Mouse (Mus musculus): ENCODE measurements around the gene Srsf9. TPM values are rescaled to one million over a fixed set of nuclear protein-coding genes. Genes with fewer than 3 reads are reported as not detected.

The Srsf9 gene
- total and polyA plus RNA-seq, 3 experiments: 80.0 to 170 TPM; not detected in 1

- H3K27me3 ChIP-seq (ENCODE audit: control insufficient read depth in 1 of 2, insufficient read depth in 2 of 2, low read length in 2 of 2): no peaks in the 10 kb centered on the region
- H3K9me3 ChIP-seq (replicated peaks; ENCODE audit: insufficient read depth, low read length): no peaks in the 10 kb centered on the region
- H3K27ac ChIP-seq (ENCODE audit: control insufficient read depth, low read depth, low read length): peak within 1 kb of the TSS; percentile 73
- peak within 1 kb of the TSS; percentile 86 to 89 for H3K4me3 ChIP-seq (ENCODE audit: control insufficient read depth in 1 of 2, insufficient read depth in 1 of 2, low read depth in 2 of 2, low read length in 2 of 2)
- DNase-seq (ENCODE audit: low read depth, low spot score): peak; percentile 98
- peaks cover 20% of the 10 kb centered on the region for H3K79me2 ChIP-seq (ENCODE audit: control insufficient read depth, insufficient read depth, low read length, poor library complexity)
- H3K9ac ChIP-seq (ENCODE audit: control insufficient read depth, low read depth, low read length, poor library complexity, severe bottlenecking): peak within 1 kb of the TSS; percentile 81
- H3K36me3 ChIP-seq (ENCODE audit: control insufficient read depth in 1 of 2, insufficient read depth in 2 of 2, low read length in 2 of 2): peaks cover 15 to 24% of the 10 kb centered on the region in 2 experiments
- peaks cover 0 to 17% of the 10 kb centered on the region in 2 experiments; a peak in 3 of 4 replicates for H3K4me1 ChIP-seq (ENCODE audit: control insufficient read depth in 1 of 2, insufficient read depth in 2 of 2, low read length in 2 of 2)
- TF ChIP-seq BHLHE40 (IDR thresholded peaks at IDR 0.05; ENCODE audit: borderline replicate concordance, low read depth, low read length): peak; percentile 95
- TF ChIP-seq ZNF384 (IDR thresholded peaks at IDR 0.05; ENCODE audit: low read depth, low read length): no peak
- TF ChIP-seq POLR2A (IDR thresholded peaks at IDR 0.05; ENCODE audit: control insufficient read depth in 1 of 2, insufficient read depth in 1 of 2, low read depth in 1 of 2, low read length in 2 of 2, poor library complexity in 1 of 2): peak; percentile 95 to 97
- TF ChIP-seq CTCF (IDR thresholded peaks at IDR 0.05 in 2 of 3, conservative IDR thresholded peaks at IDR 0.05 in 1 of 3; ENCODE audit: control insufficient read depth in 1 of 3, insufficient read depth in 1 of 3, low read depth in 2 of 3, low read length in 3 of 3, poor library complexity in 1 of 3, severe bottlenecking in 1 of 3): no peak
- TF ChIP-seq ZKSCAN1 (IDR thresholded peaks at IDR 0.05; ENCODE audit: low read depth, low read length): no peak
- peak; percentile 99 for TF ChIP-seq RCOR1 (IDR thresholded peaks at IDR 0.05; ENCODE audit: low read depth, low read length)
- no peak for TF ChIP-seq MEF2A (IDR thresholded peaks at IDR 0.05; ENCODE audit: extremely low read depth, insufficient replicate concordance, low read depth, low read length, poor library complexity, severe bottlenecking)
- no peak for TF ChIP-seq UBTF (IDR thresholded peaks at IDR 0.05; ENCODE audit: borderline replicate concordance, insufficient read depth, low read depth, low read length)
- no peak for TF ChIP-seq GABPA (IDR thresholded peaks at IDR 0.05; ENCODE audit: low read depth, low read length)
- TF ChIP-seq SIN3A (IDR thresholded peaks at IDR 0.05; ENCODE audit: low read length): peak; percentile 97
- peak; percentile 59; the same call in 1 of the 2 replicates for TF ChIP-seq NRF1 (IDR thresholded peaks at IDR 0.05; ENCODE audit: insufficient read depth, low read depth, low read length, poor library complexity, severe bottlenecking)
- TF ChIP-seq MAFK (IDR thresholded peaks at IDR 0.05; ENCODE audit: borderline replicate concordance, low read depth, low read length): peak; percentile 100
- peak; percentile 93 for TF ChIP-seq ZMIZ1 (IDR thresholded peaks at IDR 0.05; ENCODE audit: low read depth, low read length)
- TF ChIP-seq MAX (IDR thresholded peaks at IDR 0.05; ENCODE audit: low read length): peak; percentile 90
- peak; percentile 57; the same call in 1 of the 2 replicates for TF ChIP-seq MYC (IDR thresholded peaks at IDR 0.05; ENCODE audit: low read depth, low read length)
- peak; percentile 71 for TF ChIP-seq TCF12 (IDR thresholded peaks at IDR 0.05; ENCODE audit: low read depth, low read length)
- no peak; the same call in 1 of the 2 replicates for TF ChIP-seq SMC3 (IDR thresholded peaks at IDR 0.05; ENCODE audit: low read depth, low read length)
- TF ChIP-seq ETS1 (IDR thresholded peaks at IDR 0.05; ENCODE audit: low read depth, low read length): peak; percentile 61; the same call in 1 of the 2 replicates
- no peak for TF ChIP-seq GATA1 (IDR thresholded peaks at IDR 0.05; ENCODE audit: low read depth, low read length)
- TF ChIP-seq USF1 (IDR thresholded peaks at IDR 0.05; ENCODE audit: low read depth, low read length): no peak
- TF ChIP-seq CHD1 (IDR thresholded peaks at IDR 0.05; ENCODE audit: low read depth, low read length): no peak
- no peak for TF ChIP-seq TAL1 (IDR thresholded peaks at IDR 0.05; ENCODE audit: low read length)
- TF ChIP-seq JUND (IDR thresholded peaks at IDR 0.05; ENCODE audit: low read depth, low read length): no peak
- peak; percentile 76 for TF ChIP-seq HCFC1 (IDR thresholded peaks at IDR 0.05; ENCODE audit: low read depth, low read length)
- no peak for TF ChIP-seq E2F4 (IDR thresholded peaks at IDR 0.05; ENCODE audit: borderline replicate concordance, low read depth, low read length)
- TF ChIP-seq MXI1 (IDR thresholded peaks at IDR 0.05; ENCODE audit: low read depth, low read length): peak; percentile 99
- 0 out of 2 replicates have a peak, but pooled peaks have one; percentile 58 for TF ChIP-seq POLR2AphosphoS5 (IDR thresholded peaks at IDR 0.05; ENCODE audit: borderline replicate concordance, low read depth, low read length)
- peak; percentile 92 for TF ChIP-seq POLR2AphosphoS2 (IDR thresholded peaks at IDR 0.05; ENCODE audit: low read length)
- 0 out of 2 replicates have a peak, but pooled peaks have one; percentile 80 for TF ChIP-seq MAZ (IDR thresholded peaks at IDR 0.05; ENCODE audit: low read depth, low read length)
- TF ChIP-seq RAD21 (IDR thresholded peaks at IDR 0.05; ENCODE audit: low read depth, low read length): no peak
- peak in 1 of 2 experiments; percentile 1; a peak in 1 of 4 replicates for TF ChIP-seq EP300 (IDR thresholded peaks at IDR 0.05; ENCODE audit: low read depth in 1 of 2, low read length in 2 of 2)
- TF ChIP-seq NELFE (IDR thresholded peaks at IDR 0.05; ENCODE audit: low read depth, low read length): peak; percentile 93
- peak; percentile 79 for TF ChIP-seq TBP (IDR thresholded peaks at IDR 0.05; ENCODE audit: low read depth, low read length)
- TF ChIP-seq MYB (IDR thresholded peaks at IDR 0.05; ENCODE audit: low read depth, low read length): no peak
- TF ChIP-seq ZC3H11A (IDR thresholded peaks at IDR 0.05; ENCODE audit: low read depth, low read length): no peak
- no peak; the same call in 1 of the 2 replicates for TF ChIP-seq KAT2A (conservative IDR thresholded peaks at IDR 0.05; ENCODE audit: low read depth, low read length)
Measured at GRCm38 (mm10) chr5:115300792-115301614, 26.0 kb upstream of the Srsf9 start, which contains the start of gene Dynll1. Dynll1 (minus strand) TSS chr5:115300999.
